Mouse (Mus musculus) heart, postnatal 14 days (tissue): Measurements from ENCODE around the gene Sema4d. TPM values are rescaled to one million over a fixed set of nuclear protein-coding genes. Genes with fewer than 3 reads are reported as not detected.

Experiments
- DNase-seq, 2 experiments: peaks; one replicate each; pipeline ENCODE4 v3.0.0; 2021 to 2022
- intact Hi-C: fragments of 180-260 bp; cut with DNase I; formaldehyde crosslinking; loops from one replicate; pipeline ENCODE4 v1.15.1; 2025
- total RNA-seq, 2 experiments: library from RNA; stranded (reverse); gene quantifications; 2 replicates each; pipeline ENCODE4 v1.2.3; 2021

The Sema4d gene
- total RNA-seq, 2 experiments from 2014 or later, result 78.3 to 78.4 TPM

GRCm38 (mm10) chr13:51780509-51781155 is 12.9 kb downstream of the Sema4d start:
- intact Hi-C loops, result no loop called here
- DNase-seq, result no peak

- intact Hi-C loops, result loop anchor here (5.0 kb wide), 1 partner anchor 52 kb away; no protein-coding TSS in a partner anchor
- DNase-seq, result no peak
Measured at GRCm38 (mm10) chr13:51778983-51779962, 14.3 kb downstream of the Sema4d start.

- intact Hi-C loops, result loop anchor here (5.0 kb wide), 1 partner anchor 51 kb away; no protein-coding TSS in a partner anchor
- no peak for DNase-seq
Measured at GRCm38 (mm10) chr13:51778351-51778982, 15.1 kb downstream of the Sema4d start.

- intact Hi-C loops, result loop anchor here (5.0 kb wide), 1 partner anchor 51 kb away; no protein-coding TSS in a partner anchor
- DNase-seq, result peak; percentile 40 to 52
Measured at GRCm38 (mm10) chr13:51777738-51778274, 15.7 kb downstream of the Sema4d start.

GRCm38 (mm10) chr13:51777048-51777737 is 16.4 kb downstream of the Sema4d start:
- intact Hi-C loops, result loop anchor here (5.0 kb wide), 1 partner anchor 50 kb away; no protein-coding TSS in a partner anchor
- peak; percentile 76 to 82 for DNase-seq

GRCm38 (mm10) chr13:51776160-51776737 is 17.3 kb downstream of the Sema4d start:
- no peak for DNase-seq
- intact Hi-C loops, result loop anchor here (5.0 kb wide), 1 partner anchor 49 kb away; no protein-coding TSS in a partner anchor

- DNase-seq, result no peak
- intact Hi-C loops, result no loop called here
Measured at GRCm38 (mm10) chr13:51771802-51772206, 21.7 kb downstream of the Sema4d start.

- no peak for DNase-seq
- intact Hi-C loops, result no loop called here
Measured at GRCm38 (mm10) chr13:51770647-51771427, 22.7 kb downstream of the Sema4d start.

GRCm38 (mm10) chr13:51767991-51768761 is 25.4 kb downstream of the Sema4d start:
- DNase-seq, result no peak
- intact Hi-C loops, result no loop called here

- no peak for DNase-seq
- intact Hi-C loops, result no loop called here
Measured at GRCm38 (mm10) chr13:51767513-51767912, 26.0 kb downstream of the Sema4d start.

- intact Hi-C loops, result no loop called here
- DNase-seq, result no peak
Measured at GRCm38 (mm10) chr13:51766756-51767155, 26.8 kb downstream of the Sema4d start.

GRCm38 (mm10) chr13:51765369-51765768 is 28.2 kb downstream of the Sema4d start:
- intact Hi-C loops, result no loop called here
- DNase-seq, result no peak

- intact Hi-C loops, result no loop called here
- DNase-seq, result no peak
Measured at GRCm38 (mm10) chr13:51763019-51763698, 30.4 kb downstream of the Sema4d start.

- intact Hi-C loops, result no loop called here
- DNase-seq, result peak; percentile 27 to 59
Measured at GRCm38 (mm10) chr13:51761186-51761813, 32.2 kb downstream of the Sema4d start.

- intact Hi-C loops, result no loop called here
- DNase-seq, result no peak
Measured at GRCm38 (mm10) chr13:51759256-51759987, 34.1 kb downstream of the Sema4d start.

- no peak for DNase-seq
- intact Hi-C loops, result no loop called here
Measured at GRCm38 (mm10) chr13:51758428-51758827, 35.1 kb downstream of the Sema4d start.
